Mouse (Mus musculus): ENCODE results near the gene Atp5s.

DNA sequence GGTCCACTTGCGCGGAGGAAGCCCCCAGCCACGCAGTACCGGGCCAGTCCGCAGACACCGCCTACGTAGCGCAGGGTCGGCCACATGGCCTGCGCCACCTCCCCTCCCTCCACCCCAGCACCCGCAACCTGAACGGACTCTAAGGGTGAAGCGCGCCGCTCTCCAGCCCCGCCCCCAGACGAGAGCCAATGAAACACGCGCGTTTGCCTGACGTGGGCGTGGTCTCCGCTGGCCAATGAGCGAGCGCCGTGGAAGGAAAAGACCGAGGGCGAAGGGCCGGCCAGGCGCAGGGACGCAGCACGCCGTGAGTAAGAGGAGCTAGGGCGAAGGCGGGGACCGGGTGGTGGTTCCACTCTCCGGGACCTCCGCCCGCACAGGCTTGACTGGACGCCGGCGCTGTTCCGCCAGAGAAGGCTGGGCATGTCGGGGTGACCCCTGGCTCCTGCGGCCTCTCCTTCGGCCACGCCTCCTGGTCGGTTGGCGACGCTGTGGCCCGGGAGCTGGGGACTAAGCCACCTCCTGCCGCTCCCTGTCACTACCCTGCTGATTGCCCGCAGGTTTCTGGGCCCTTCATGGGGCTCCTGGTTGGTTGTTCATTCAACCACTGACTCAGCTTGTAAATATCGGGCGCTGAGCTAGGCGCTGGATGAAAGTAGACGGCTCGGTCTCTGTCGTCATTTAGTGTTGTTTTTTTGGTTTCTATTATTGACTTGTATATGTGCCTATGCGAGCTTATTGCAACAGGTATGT is at the start of gene Atp5s, which contains the start of gene L2hgdh:
- TF ChIP-seq CTCF (IDR thresholded peaks at IDR 0.05; ENCODE audit: borderline replicate concordance, control insufficient read depth, extremely low read depth, insufficient read depth, low read length, poor library complexity), result no peak
- TF ChIP-seq POLR2A (IDR thresholded peaks at IDR 0.05; ENCODE audit: control insufficient read depth, extremely low read depth, insufficient read depth, low read length, poor library complexity), result peak; percentile 67
